Mouse (Mus musculus) retina, adult 2 months (tissue): Measurements from ENCODE around the gene Pdxk.
"Not testable (repeated sequence)": the region's sequence is repeated elsewhere in the genome, so short reads cannot be mapped to it uniquely, and the experiment has no call there.

Experiments used
- DNase-seq: peaks from one replicate; pipeline ENCODE4 v3.0.0-alpha.2; 2012; ENCODE audit warnings: low read depth, low spot score

The Pdxk gene

GRCm38 (mm10) chr10:78464792-78465207 lies at the start of gene Pdxk:
Gene Pdxk (minus strand): TSS chr10:78464975.
- peak; percentile 84 for DNase-seq

- no peak for DNase-seq
Observed at GRCm38 (mm10) chr10:78502986-78503733, 38.4 kb upstream of the Pdxk start.

- no peak for DNase-seq
Observed at GRCm38 (mm10) chr10:78487431-78488086, 22.8 kb upstream of the Pdxk start.

GRCm38 (mm10) chr10:78486871-78487270 lies 22.1 kb upstream of the Pdxk start:
- DNase-seq: no peak

- not testable (repeated sequence) for DNase-seq
Observed at GRCm38 (mm10) chr10:78485369-78485768, 20.6 kb upstream of the Pdxk start.

- no peak for DNase-seq
Observed at GRCm38 (mm10) chr10:78481928-78482499, 17.2 kb upstream of the Pdxk start.

- DNase-seq: no peak
Observed at GRCm38 (mm10) chr10:78480954-78481927, 16.5 kb upstream of the Pdxk start.

GRCm38 (mm10) chr10:78476821-78477220 lies 12.0 kb upstream of the Pdxk start:
- DNase-seq: no peak

- no peak for DNase-seq
Observed at GRCm38 (mm10) chr10:78474759-78475158, 10.0 kb upstream of the Pdxk start.

GRCm38 (mm10) chr10:78473434-78473833 lies 8.7 kb upstream of the Pdxk start:
- no peak for DNase-seq

- no peak for DNase-seq
Observed at GRCm38 (mm10) chr10:78472046-78472445, 7.3 kb upstream of the Pdxk start.

GRCm38 (mm10) chr10:78470582-78471313 lies 6.0 kb upstream of the Pdxk start:
- DNase-seq: no peak

- DNase-seq: no peak
Observed at GRCm38 (mm10) chr10:78467761-78468310, 3.1 kb upstream of the Pdxk start.

GRCm38 (mm10) chr10:78466647-78467046 lies 1.9 kb upstream of the Pdxk start:
- DNase-seq: no peak

GRCm38 (mm10) chr10:78465472-78465871 lies 697 bp upstream of the Pdxk start:
- no peak for DNase-seq

GRCm38 (mm10) chr10:78464201-78464791 lies 479 bp downstream of the Pdxk start:
- DNase-seq: no peak

- DNase-seq: no peak
Observed at GRCm38 (mm10) chr10:78463769-78464167, 1.0 kb downstream of the Pdxk start.

GRCm38 (mm10) chr10:78462945-78463768 lies 1.6 kb downstream of the Pdxk start:
- no peak for DNase-seq

GRCm38 (mm10) chr10:78461767-78462166 lies 3.0 kb downstream of the Pdxk start:
- DNase-seq: no peak
